Mouse (Mus musculus): ENCODE measurements at regions not wholly inside any gene's neighbourhood (a gene's known extent, or its start where the extent isn't known, plus 50 kb on each side); places are given as distances from the start of the nearest gene placed in this dataset.

DNA sequence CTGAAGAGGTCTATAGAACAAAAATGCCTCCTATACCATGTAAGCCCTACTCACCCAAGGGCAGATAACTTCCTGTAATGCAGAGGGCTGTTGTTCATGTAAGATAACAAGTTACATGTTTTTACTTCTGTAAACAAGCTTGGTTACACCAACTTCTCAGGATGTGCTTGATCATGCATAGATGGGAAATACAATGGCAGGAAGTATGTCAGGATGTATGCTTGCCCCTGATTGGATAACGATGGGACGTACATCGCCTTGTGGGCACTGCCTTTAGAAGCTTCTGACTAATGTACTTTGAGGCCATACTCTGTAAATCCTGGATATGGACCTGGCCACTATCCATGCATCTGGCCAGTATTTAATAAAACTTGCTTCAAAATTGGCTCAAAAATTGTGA is 69.2 kb upstream of the Pde3b start:
- DNase-seq (ENCODE audit: low spot score in 2 of 2): no peak

DNA sequence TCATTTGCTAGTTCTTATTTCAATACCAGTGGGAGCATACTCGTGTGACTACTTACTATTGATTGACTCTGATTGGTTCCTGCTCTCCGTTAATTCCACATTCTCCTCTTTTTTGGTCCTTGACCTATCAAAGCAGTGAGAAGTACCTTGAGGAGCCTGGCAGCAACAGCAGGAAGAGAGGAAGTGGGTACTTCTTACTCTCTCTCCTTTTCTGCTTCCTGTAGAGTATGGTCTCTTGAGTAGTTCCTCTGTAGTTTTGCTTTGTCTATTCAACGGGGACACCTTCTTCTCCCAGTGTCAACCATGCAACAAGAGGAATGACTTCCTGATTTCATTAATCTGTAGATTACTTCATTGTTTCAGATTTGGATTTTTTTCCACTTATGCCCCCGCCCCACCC is 68.1 kb upstream of the Pde3b start:
- DNase-seq (ENCODE audit: low spot score in 2 of 2): no peak

DNA sequence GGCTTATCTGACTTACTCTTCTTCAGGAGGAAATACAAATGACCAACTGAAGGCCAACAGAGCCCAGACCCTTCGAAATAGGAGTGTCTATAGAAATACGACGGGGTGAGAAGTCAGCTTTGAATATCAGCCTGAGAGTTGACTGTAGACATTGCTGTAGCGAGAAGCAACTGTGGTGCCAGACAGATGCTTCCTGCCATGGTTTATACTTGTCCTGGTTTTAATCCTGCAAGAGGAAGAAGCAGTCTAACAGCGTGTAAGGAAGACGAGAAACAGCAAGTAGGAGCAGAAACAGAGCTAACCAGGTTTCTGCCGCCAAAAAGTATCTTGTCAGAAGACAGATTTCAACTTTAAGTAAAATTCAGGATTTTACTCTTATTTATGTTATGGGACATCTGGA is 64.1 kb upstream of the Pde3b start:
- no peak for DNase-seq (ENCODE audit: low spot score in 2 of 2)

DNA sequence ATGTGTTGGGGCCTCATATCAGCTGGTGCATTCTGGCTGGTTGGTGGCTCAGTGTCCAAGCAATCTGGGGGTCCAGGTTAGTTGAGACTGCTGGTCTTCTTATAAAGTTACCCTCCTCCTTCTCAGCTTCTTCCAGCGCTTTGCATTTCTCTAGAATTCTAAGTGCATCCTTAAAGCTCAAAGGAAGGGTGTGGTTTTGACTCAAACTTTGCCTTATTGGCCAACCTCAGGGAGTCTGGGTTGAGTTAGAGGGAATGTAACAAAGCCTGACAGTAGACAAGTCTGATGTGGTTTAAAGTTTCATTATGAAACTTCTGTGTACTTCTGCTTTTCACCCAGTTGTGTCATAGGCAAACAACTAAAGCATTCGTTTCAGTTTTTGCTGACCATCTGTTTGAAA is 58.7 kb upstream of the Pde3b start:
- DNase-seq (ENCODE audit: low spot score in 2 of 2): no peak

DNA sequence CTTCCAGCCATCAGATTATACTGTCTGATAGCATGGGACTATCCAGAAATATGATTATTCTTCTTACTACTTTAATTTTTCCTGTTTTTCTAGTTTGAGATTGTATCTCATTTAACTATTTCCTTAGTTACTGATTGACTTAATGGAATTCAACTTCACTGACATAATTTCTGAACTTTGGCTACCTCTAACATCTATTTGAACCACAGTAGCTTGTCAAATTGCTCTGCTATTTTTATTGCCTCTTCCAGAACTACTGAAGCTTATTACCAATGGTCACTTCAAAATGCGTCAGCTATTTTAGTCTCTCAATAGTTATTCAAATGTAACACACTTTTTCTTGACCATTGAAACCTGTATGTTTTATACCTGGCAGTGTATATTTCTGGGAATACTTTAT is 52.9 kb upstream of the Pde3b start:
- no peak for DNase-seq (ENCODE audit: low spot score in 2 of 2)

DNA sequence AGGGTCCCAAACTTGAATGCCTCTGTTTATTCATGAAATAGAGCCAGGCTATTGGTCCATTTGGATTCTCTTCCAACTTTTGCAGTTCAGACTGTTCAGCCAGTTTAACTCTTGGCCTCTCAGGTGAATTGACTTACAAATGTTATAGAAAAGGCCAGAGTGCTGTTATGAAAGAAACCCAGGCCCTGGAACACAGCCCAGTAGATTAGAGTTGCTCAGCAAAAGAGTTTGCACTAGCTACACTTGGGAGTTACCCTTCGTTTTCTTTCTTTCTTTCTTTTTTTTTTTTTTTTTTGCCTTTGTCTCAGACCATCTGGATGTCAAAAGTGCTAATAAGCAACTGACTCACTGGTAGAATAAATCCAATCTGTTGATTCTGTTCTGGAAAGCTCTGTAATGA is 51.0 kb upstream of the Pde3b start:
- peak in 1 of 2 experiments; percentile 13 for DNase-seq (ENCODE audit: low spot score in 2 of 2)

Data from urinary bladder, adult 18-20 months (tissue).